Comparison of ENCODE assay signal across 7 mouse cellular contexts in genomic region chr11:113618303-113618671, GRCm38 (mm10). TPM values are rescaled to one million over a fixed set of nuclear protein-coding genes. Genes with fewer than 3 reads are reported as not detected.
DNase-seq lines count a peak whose midpoint lies in the region; ATAC-seq and TF ChIP-seq lines count a peak whose summit lies in the region.

No protein-coding gene starts in this region.

- H3K9me3 ChIP-seq in lung, postnatal 0 days (ENCODE audit: low read length), result no peaks in the 10 kb centered on the region
- no peaks in the 10 kb centered on the region for H3K9me3 ChIP-seq in forebrain, embryonic 15.5 days
- H3K9me3 ChIP-seq in liver, embryonic 11.5 days (ENCODE audit: control insufficient read depth, low read length), result no peaks in the 10 kb centered on the region
- H3K9me3 ChIP-seq in stomach, embryonic 15.5 days, result no peaks in the 10 kb centered on the region

- ATAC-seq in lung, postnatal 0 days, result no peak
- ATAC-seq in forebrain, embryonic 15.5 days (replicated peaks), result no peak
- no peak for ATAC-seq in liver, embryonic 11.5 days (replicated peaks; ENCODE audit: low FRiP score)
- ATAC-seq in stomach, embryonic 15.5 days (ENCODE audit: insufficient read depth, low FRiP score, low read depth), result no peak

- no peak overlapping the region for H3K9ac ChIP-seq in lung, postnatal 0 days (replicated peaks; ENCODE audit: low read depth)
- peak overlapping the region; percentile 77 for H3K9ac ChIP-seq in forebrain, embryonic 15.5 days (replicated peaks)
- no peak overlapping the region; the same call in 1 of the 2 replicates for H3K9ac ChIP-seq in liver, embryonic 11.5 days (ENCODE audit: low read depth, low read length)
- no peak overlapping the region for H3K9ac ChIP-seq in stomach, embryonic 15.5 days

- H3K27ac ChIP-seq in lung, postnatal 0 days (ENCODE audit: low read length), result no peak overlapping the region
- H3K27ac ChIP-seq in forebrain, embryonic 15.5 days (replicated peaks), result peak overlapping the region; percentile 80
- H3K27ac ChIP-seq in liver, embryonic 11.5 days (ENCODE audit: low read depth, low read length), result no peak overlapping the region
- no peak overlapping the region for H3K27ac ChIP-seq in stomach, embryonic 15.5 days

- H3K4me3 ChIP-seq in lung, postnatal 0 days (ENCODE audit: low read depth, low read length), result 0 out of 2 replicates have a peak overlapping the region, but pooled peaks have one; percentile 38
- peak overlapping the region; percentile 77 for H3K4me3 ChIP-seq in forebrain, embryonic 15.5 days
- peak overlapping the region; percentile 38 for H3K4me3 ChIP-seq in liver, embryonic 11.5 days (ENCODE audit: low read depth, low read length)
- peak overlapping the region; percentile 44 for H3K4me3 ChIP-seq in stomach, embryonic 15.5 days (replicated peaks)

- TF ChIP-seq CTCF in lung, postnatal 0 days (IDR thresholded peaks at IDR 0.05), result no peak

- no peak for DNase-seq in lung, postnatal 0 days (ENCODE audit: low spot score)
- no peak for DNase-seq in lung, postnatal 36 days
- DNase-seq in liver, embryonic 11.5 days (ENCODE audit: low spot score), result no peak
- no peak for DNase-seq in left cerebral cortex, postnatal 4 days
- no peak for DNase-seq in left cerebral cortex, postnatal 36 days (ENCODE audit: low spot score in 2 of 2)

- H3K36me3 ChIP-seq in lung, postnatal 0 days (ENCODE audit: insufficient read depth, low read length), result no peaks in the 10 kb centered on the region
- no peaks in the 10 kb centered on the region for H3K36me3 ChIP-seq in forebrain, embryonic 15.5 days
- no peaks in the 10 kb centered on the region for H3K36me3 ChIP-seq in liver, embryonic 11.5 days (ENCODE audit: control insufficient read depth, insufficient read depth, low read length)
- no peaks in the 10 kb centered on the region for H3K36me3 ChIP-seq in stomach, embryonic 15.5 days

- intact Hi-C loops in left cerebral cortex, postnatal 4 days (cut with DNase I), result no loop called here
- intact Hi-C loops in left cerebral cortex, postnatal 36 days (cut with DNase I), result loop anchor here (5.0 to 10.0 kb wide), 4 partner anchors 51 to 441 kb away; no protein-coding TSS in a partner anchor

- peaks cover 10% of the 10 kb centered on the region for H3K27me3 ChIP-seq in lung, postnatal 0 days (replicated peaks; ENCODE audit: insufficient read depth, low read length)
- H3K27me3 ChIP-seq in forebrain, embryonic 15.5 days, result no peaks in the 10 kb centered on the region
- H3K27me3 ChIP-seq in liver, embryonic 11.5 days (replicated peaks; ENCODE audit: control insufficient read depth, insufficient read depth, low read length), result peaks cover 39% of the 10 kb centered on the region
- H3K27me3 ChIP-seq in stomach, embryonic 15.5 days (replicated peaks), result peaks cover 38% of the 10 kb centered on the region

- H3K4me1 ChIP-seq in lung, postnatal 0 days (ENCODE audit: insufficient read depth, low read depth, low read length), result peaks cover 14% of the 10 kb centered on the region; the same call in 1 of the 2 replicates
- peaks cover 43% of the 10 kb centered on the region for H3K4me1 ChIP-seq in forebrain, embryonic 15.5 days
- H3K4me1 ChIP-seq in liver, embryonic 11.5 days (replicated peaks; ENCODE audit: control insufficient read depth, insufficient read depth, low read length), result peaks cover 10% of the 10 kb centered on the region; the same call in 1 of the 2 replicates
- H3K4me1 ChIP-seq in stomach, embryonic 15.5 days, result peaks cover 24% of the 10 kb centered on the region; the same call in 1 of the 2 replicates

- 16% methylated on average over 4 of the region's 4 CpGs for WGBS in lung, postnatal 0 days
- 24% methylated on average over 4 of the region's 4 CpGs for WGBS in forebrain, embryonic 15.5 days
- WGBS in liver, embryonic 11.5 days, result 32% methylated on average over 4 of the region's 4 CpGs
- WGBS in stomach, embryonic 15.5 days, result 19% methylated on average over 4 of the region's 4 CpGs

- peak overlapping the region; percentile 66; the same call in 1 of the 2 replicates for H3K4me2 ChIP-seq in lung, postnatal 0 days (replicated peaks; ENCODE audit: low read depth, low read length)
- peak overlapping the region; percentile 98 for H3K4me2 ChIP-seq in forebrain, embryonic 15.5 days (replicated peaks)
- peak overlapping the region; percentile 66 for H3K4me2 ChIP-seq in liver, embryonic 11.5 days
- H3K4me2 ChIP-seq in stomach, embryonic 15.5 days, result peak overlapping the region; percentile 82

- TF ChIP-seq EP300 in lung, postnatal 0 days (IDR thresholded peaks at IDR 0.05), result no peak

RNA-seq across cellular contexts. Expression of gene Sstr2, which starts 0.9 kb away (rescaled TPM):
- polyA plus RNA-seq in lung, postnatal 0 days (2015; fragmentation: Nextera tagmentation; extraction: Ambion mirVana), result 3.9 and 4.0 TPM in 2 replicates
- 85.6 and 102 TPM in 2 replicates for polyA plus RNA-seq in forebrain, embryonic 15.5 days (2015; fragmentation: Nextera tagmentation; extraction: Ambion mirVana)
- polyA plus RNA-seq in liver, embryonic 11.5 days (2014; fragmentation: Nextera tagmentation; extraction: Ambion mirVana), result 2.2 and 2.7 TPM in 2 replicates
- 1.7 and 1.9 TPM in 2 replicates for polyA plus RNA-seq in stomach, embryonic 15.5 days (2015; fragmentation: Nextera tagmentation; extraction: Ambion mirVana)
- 10 to 100 TPM; 21.2 to 23.0 TPM for total RNA-seq in left cerebral cortex, postnatal 4 days (2021)
- total RNA-seq in left cerebral cortex, postnatal 36 days (2021), result 10 to 100 TPM; 30.0 to 35.0 TPM

RNA-seq across cellular contexts. Expression of gene Cog1, which starts 30.7 kb away (rescaled TPM):
- 18.6 and 19.0 TPM in 2 replicates for polyA plus RNA-seq in lung, postnatal 0 days (2015; fragmentation: Nextera tagmentation; extraction: Ambion mirVana)
- 36.9 and 37.6 TPM in 2 replicates for polyA plus RNA-seq in forebrain, embryonic 15.5 days (2015; fragmentation: Nextera tagmentation; extraction: Ambion mirVana)
- polyA plus RNA-seq in liver, embryonic 11.5 days (2014; fragmentation: Nextera tagmentation; extraction: Ambion mirVana), result 24.0 and 24.7 TPM in 2 replicates
- 23.1 and 25.3 TPM in 2 replicates for polyA plus RNA-seq in stomach, embryonic 15.5 days (2015; fragmentation: Nextera tagmentation; extraction: Ambion mirVana)
- total RNA-seq in left cerebral cortex, postnatal 4 days (2021), result 10 to 100 TPM; 36.2 to 36.4 TPM
- 10 to 100 TPM; 42.8 to 47.8 TPM for total RNA-seq in left cerebral cortex, postnatal 36 days (2021)

RNA-seq across cellular contexts. Expression of gene Slc39a11, which starts 31.6 kb away (rescaled TPM):
- polyA plus RNA-seq in lung, postnatal 0 days (2015; fragmentation: Nextera tagmentation; extraction: Ambion mirVana), result 14.3 and 15.1 TPM in 2 replicates
- 39.6 and 42.2 TPM in 2 replicates for polyA plus RNA-seq in forebrain, embryonic 15.5 days (2015; fragmentation: Nextera tagmentation; extraction: Ambion mirVana)
- 20.9 TPM in 2 replicates for polyA plus RNA-seq in liver, embryonic 11.5 days (2014; fragmentation: Nextera tagmentation; extraction: Ambion mirVana)
- polyA plus RNA-seq in stomach, embryonic 15.5 days (2015; fragmentation: Nextera tagmentation; extraction: Ambion mirVana), result 37.1 and 46.6 TPM in 2 replicates
- 10 to 100 TPM; 23.5 to 26.1 TPM for total RNA-seq in left cerebral cortex, postnatal 4 days (2021)
- 10 to 100 TPM; 13.6 to 15.9 TPM for total RNA-seq in left cerebral cortex, postnatal 36 days (2021)

Comparison
In these comparisons a context has a peak if more than half of its experiments do, and no peak if none do; other contexts are left out.
1. RNA of gene Sstr2, which starts 0.9 kb away (polyA plus RNA-seq): 85.6 to 102 TPM in forebrain, embryonic 15.5 days; 3.9 to 4.0 TPM in lung, postnatal 0 days, 2.2 to 2.7 TPM in liver, embryonic 11.5 days and 1.7 to 1.9 TPM in stomach, embryonic 15.5 days; every median in the first group is over 10 times any median in the second.
2. Peak in every context shown above with its lines, with median percentiles within 50 percentile points of each other: H3K4me2 ChIP-seq and H3K4me3 ChIP-seq.